Mouse (Mus musculus) midbrain, postnatal 0 days (tissue): ENCODE data around the gene Igdcc3. TPM values are rescaled to one million over a fixed set of nuclear protein-coding genes. Genes with fewer than 3 reads are reported as not detected.

Experiments
- ATAC-seq: fragments of 200-750 bp; cut with Nextera tagmentation; 2 replicates; pipeline ENCODE4 v1.8.0; 2017; ENCODE audit warnings: moderate number of reproducible peaks, mild to moderate bottlenecking, moderate TSS enrichment, moderate library complexity; ENCODE audit not compliant: low FRiP score
- DNase-seq: peaks from one replicate; pipeline ENCODE4 v3.0.0-alpha.2; 2015; ENCODE audit warnings: low spot score
- H3K27ac ChIP-seq: fragments of 300-500 bp; sonication (generic); 2 replicates; pipeline ENCODE4 v1.5.1; 2014; ENCODE audit warnings: low read depth, mild to moderate bottlenecking, low read length, mixed read lengths
- H3K27me3 ChIP-seq: fragments of 300-500 bp; sonication (generic); 2 replicates; pipeline ENCODE4 v1.6.1; 2014; ENCODE audit warnings: low read length, control low read depth, mixed read lengths; ENCODE audit not compliant: insufficient read depth
- H3K36me3 ChIP-seq: fragments of 300-500 bp; sonication (generic); 2 replicates; pipeline ENCODE4 v1.6.1; 2014; ENCODE audit warnings: low read length, control low read depth, mixed read lengths; ENCODE audit not compliant: insufficient read depth
- H3K4me1 ChIP-seq: fragments of 300-500 bp; sonication (generic); 2 replicates; pipeline ENCODE4 v1.6.1; 2014; ENCODE audit warnings: mild to moderate bottlenecking, control low read depth, antibody characterized with exemption, low read length, mixed read lengths; ENCODE audit not compliant: insufficient read depth
- H3K4me2 ChIP-seq: fragments of 300-500 bp; sonication (generic); 2 replicates; pipeline ENCODE4 v1.6.1; 2014; ENCODE audit warnings: low read depth, mild to moderate bottlenecking, low read length, mixed read lengths; ENCODE audit not compliant: poor library complexity, severe bottlenecking
- H3K4me3 ChIP-seq: fragments of 300-500 bp; sonication (generic); 2 replicates; pipeline ENCODE4 v1.5.1; 2014; ENCODE audit warnings: low read depth, mild to moderate bottlenecking, low read length, moderate library complexity
- H3K9ac ChIP-seq: fragments of 300-500 bp; sonication (generic); replicated peaks from 2 replicates; pipeline ENCODE4 v1.6.1; 2014; ENCODE audit warnings: mild to moderate bottlenecking, low read length, moderate library complexity, mixed read lengths; ENCODE audit not compliant: poor library complexity, severe bottlenecking
- H3K9me3 ChIP-seq: fragments of 300-500 bp; sonication (generic); 2 replicates; pipeline ENCODE4 v1.6.1; 2016; ENCODE audit warnings: low read length, control low read depth
- CTCF ChIP-seq: IDR thresholded peaks from 2 replicates; pipeline ENCODE4 v1.5.1; 2016; ENCODE audit warnings: antibody characterized with exemption, mild to moderate bottlenecking
- WGBS: fragments of 180-500 bp; shearing (Covaris S2); extraction: QIAGEN DNeasy Blood & Tissue Kit; methylation state at CpG from one replicate; pipeline ENCODE4 v1.1.7; 2014; 5-methylcytosine and 5-hydroxymethylcytosine counted together
- polyA plus RNA-seq: library from polyadenylated mRNA; unstranded; fragments of >200 nt; fragmentation: Nextera tagmentation; extraction: Ambion mirVana; gene quantifications from 2 replicates; pipeline ENCODE4 v1.2.1, GENCODE M21; 2015
- total RNA-seq: library from RNA; depleted of rRNA; stranded (reverse); fragments of >200 nt; gene quantifications from 2 replicates; pipeline ENCODE4 v1.2.3, GENCODE M21; 2014

Igdcc3 gene
- total and polyA plus RNA-seq, 2 experiments from 2014 or later: 6.6 to 7.7 TPM

- no peaks in the 10 kb centered on the region for H3K4me1 ChIP-seq
- no peak overlapping the region for H3K4me3 ChIP-seq
- H3K36me3 ChIP-seq: no peaks in the 10 kb centered on the region
- DNase-seq (no peak), ATAC-seq (no peak)
- H3K27ac ChIP-seq: no peak overlapping the region
- 91% methylated on average over 32 of the region's 32 CpGs for WGBS
- TF ChIP-seq CTCF: no peak
- H3K27me3 ChIP-seq: no peaks in the 10 kb centered on the region
- no peaks in the 10 kb centered on the region for H3K9me3 ChIP-seq
- H3K4me2 ChIP-seq: no peak overlapping the region
- H3K9ac ChIP-seq: no peak overlapping the region
Observed at GRCm38 (mm10) chr9:65208293-65209179, 67.5 kb downstream of the Igdcc3 start.

GRCm38 (mm10) chr9:65211598-65211997, 70.6 kb downstream of the Igdcc3 start:
- Histone ChIP-seq H3K36me3 (no peaks in the 10 kb centered on the region), H3K9me3 (no peaks in the 10 kb centered on the region), H3K9ac (no peak overlapping the region), H3K27me3 (no peaks in the 10 kb centered on the region), H3K4me1 (no peaks in the 10 kb centered on the region), H3K27ac (no peak overlapping the region), H3K4me2 (no peak overlapping the region), H3K4me3 (no peak overlapping the region)
- no peak for ATAC-seq
- no peak for TF ChIP-seq CTCF
- no peak for DNase-seq
- WGBS: 32% methylated on average over 1 of the region's 1 CpGs

GRCm38 (mm10) chr9:65214425-65214777, 73.4 kb downstream of the Igdcc3 start:
- WGBS: 13% methylated on average over 10 of the region's 10 CpGs
- peak overlapping the region; percentile 88 for H3K27ac ChIP-seq
- peak overlapping the region; percentile 79; the same call in 1 of the 2 replicates for H3K9ac ChIP-seq
- ATAC-seq (no peak), DNase-seq (no peak)
- no peaks in the 10 kb centered on the region for H3K36me3 ChIP-seq
- H3K4me3 ChIP-seq: peak overlapping the region; percentile 61
- no peaks in the 10 kb centered on the region for H3K9me3 ChIP-seq
- H3K4me1 ChIP-seq: no peaks in the 10 kb centered on the region
- no peak for TF ChIP-seq CTCF
- H3K27me3 ChIP-seq: no peaks in the 10 kb centered on the region
- peak overlapping the region; percentile 84 for H3K4me2 ChIP-seq

GRCm38 (mm10) chr9:65214778-65215493, 73.9 kb downstream of the Igdcc3 start:
- no peaks in the 10 kb centered on the region for H3K27me3 ChIP-seq
- H3K27ac ChIP-seq: peak overlapping the region; percentile 88
- no peaks in the 10 kb centered on the region for H3K9me3 ChIP-seq
- ATAC-seq (peak; percentile 94), DNase-seq (peak; percentile 87)
- TF ChIP-seq CTCF: peak; percentile 54
- no peaks in the 10 kb centered on the region for H3K4me1 ChIP-seq
- H3K9ac ChIP-seq: peak overlapping the region; percentile 79
- H3K4me3 ChIP-seq: peak overlapping the region; percentile 61
- H3K36me3 ChIP-seq: no peaks in the 10 kb centered on the region
- H3K4me2 ChIP-seq: peak overlapping the region; percentile 84
- WGBS: under 1% methylated on average over 59 of the region's 59 CpGs

GRCm38 (mm10) chr9:65215494-65216126, 74.6 kb downstream of the Igdcc3 start:
- Histone ChIP-seq H3K27ac (peak overlapping the region; percentile 88), H3K36me3 (no peaks in the 10 kb centered on the region), H3K9me3 (no peaks in the 10 kb centered on the region), H3K4me2 (peak overlapping the region; percentile 84), H3K4me3 (peak overlapping the region; percentile 61), H3K27me3 (no peaks in the 10 kb centered on the region), H3K4me1 (no peaks in the 10 kb centered on the region), H3K9ac (peak overlapping the region; percentile 79)
- 10% methylated on average over 31 of the region's 31 CpGs for WGBS
- DNase-seq (no peak), ATAC-seq (no peak; the same call in 1 of the 2 replicates)
- no peak; the same call in 1 of the 2 replicates for TF ChIP-seq CTCF
